Mouse (Mus musculus) heart, embryonic 11.5 days (tissue): ENCODE measurements around the gene Pex5. TPM values are rescaled to one million over a fixed set of nuclear protein-coding genes. Genes with fewer than 3 reads are reported as not detected.
"Not testable (repeated sequence)": the region's sequence is repeated elsewhere in the genome, so short reads cannot be mapped to it uniquely, and the experiment has no call there.

Experiments used
- ATAC-seq: fragments of 200-750 bp; cut with Nextera tagmentation; replicated peaks from 2 replicates; pipeline ENCODE4 v1.8.0; 2017; ENCODE audit warnings: moderate library complexity; ENCODE audit not compliant: insufficient number of reproducible peaks, low FRiP score, low TSS enrichment
- H3K27ac ChIP-seq: fragments of 300-500 bp; sonication (generic); 2 replicates; pipeline ENCODE4 v1.5.1; 2014; ENCODE audit warnings: mild to moderate bottlenecking, low read depth, low read length
- H3K27me3 ChIP-seq: fragments of 300-500 bp; sonication (generic); 2 replicates; pipeline ENCODE4 v1.6.1; 2014; ENCODE audit warnings: mild to moderate bottlenecking, low read length, mixed read lengths; ENCODE audit not compliant: control insufficient read depth, insufficient read depth
- H3K36me3 ChIP-seq: fragments of 300-500 bp; sonication (generic); 2 replicates; pipeline ENCODE4 v1.6.1; 2014; ENCODE audit warnings: mild to moderate bottlenecking, low read length, moderate library complexity, mixed read lengths; ENCODE audit not compliant: control insufficient read depth, insufficient read depth
- H3K4me1 ChIP-seq: fragments of 300-500 bp; sonication (generic); 2 replicates; pipeline ENCODE4 v1.6.1; 2014; ENCODE audit warnings: low read length; ENCODE audit not compliant: control insufficient read depth, insufficient read depth
- H3K4me2 ChIP-seq: fragments of 300-500 bp; sonication (generic); 2 replicates; pipeline ENCODE4 v1.6.1; 2014; ENCODE audit warnings: mild to moderate bottlenecking, moderate library complexity
- H3K4me3 ChIP-seq: fragments of 300-500 bp; sonication (generic); 2 replicates; pipeline ENCODE4 v1.5.1; 2014; ENCODE audit warnings: low read depth, low read length
- H3K9ac ChIP-seq: fragments of 300-500 bp; sonication (generic); 2 replicates; pipeline ENCODE4 v1.6.1; 2014; ENCODE audit warnings: mild to moderate bottlenecking, low read depth, low read length, moderate library complexity
- H3K9me3 ChIP-seq: fragments of 300-500 bp; sonication (generic); replicated peaks from 2 replicates; pipeline ENCODE4 v1.6.1; 2016; ENCODE audit warnings: low read length; ENCODE audit not compliant: control insufficient read depth
- WGBS: fragments of 180-500 bp; shearing (Covaris S2); extraction: QIAGEN DNeasy Blood & Tissue Kit; methylation state at CpG from one replicate; pipeline ENCODE4 v1.1.7; 2014; ENCODE audit not compliant: insufficient replicate concordance; 5-methylcytosine and 5-hydroxymethylcytosine counted together
- polyA plus RNA-seq: library from polyadenylated mRNA; unstranded; fragments of >200 nt; fragmentation: Nextera tagmentation; extraction: Ambion mirVana; gene quantifications from 2 replicates; pipeline ENCODE4 v1.2.1, GENCODE M21; 2014

Pex5 gene
- polyA plus RNA-seq, 1 experiment from 2014 or later = 17.8 TPM

GRCm38 (mm10) chr6:124399738-124400137 lies 15.1 kb downstream of the Pex5 start:
- peaks cover 49% of the 10 kb centered on the region for H3K36me3 ChIP-seq
- H3K4me1 ChIP-seq = no peaks in the 10 kb centered on the region
- no peak overlapping the region for H3K27ac ChIP-seq
- H3K9me3 ChIP-seq = no peaks in the 10 kb centered on the region
- no peak for ATAC-seq
- no peak overlapping the region for H3K4me2 ChIP-seq
- H3K9ac ChIP-seq = no peak overlapping the region
- H3K4me3 ChIP-seq = no peak overlapping the region
- 88% methylated on average over 6 of the region's 6 CpGs for WGBS
- no peaks in the 10 kb centered on the region for H3K27me3 ChIP-seq

GRCm38 (mm10) chr6:124394991-124395390 lies 19.9 kb downstream of the Pex5 start:
- H3K9ac ChIP-seq, H3K4me2 ChIP-seq, H3K9me3 ChIP-seq, H3K27me3 ChIP-seq, H3K27ac ChIP-seq, ATAC-seq, H3K4me1 ChIP-seq, H3K4me3 ChIP-seq: not testable (repeated sequence)
- 86% methylated on average over 3 of the region's 3 CpGs for WGBS
- H3K36me3 ChIP-seq = peaks cover 27% of the 10 kb centered on the region

- H3K4me2 ChIP-seq = no peak overlapping the region
- no peak for ATAC-seq
- H3K4me1 ChIP-seq = no peaks in the 10 kb centered on the region
- WGBS = 36% methylated on average over 5 of the region's 5 CpGs
- no peaks in the 10 kb centered on the region for H3K36me3 ChIP-seq
- H3K27me3 ChIP-seq = no peaks in the 10 kb centered on the region
- H3K27ac ChIP-seq = no peak overlapping the region
- H3K9ac ChIP-seq = no peak overlapping the region
- no peak overlapping the region for H3K4me3 ChIP-seq
- H3K9me3 ChIP-seq = no peaks in the 10 kb centered on the region
Observed at GRCm38 (mm10) chr6:124380142-124380541, 34.7 kb downstream of the Pex5 start.

- Histone ChIP-seq H3K4me1 (no peaks in the 10 kb centered on the region), H3K27me3 (no peaks in the 10 kb centered on the region), H3K27ac (no peak overlapping the region), H3K4me3 (no peak overlapping the region), H3K9me3 (no peaks in the 10 kb centered on the region), H3K9ac (no peak overlapping the region), H3K36me3 (no peaks in the 10 kb centered on the region), H3K4me2 (no peak overlapping the region)
- WGBS = 27% methylated on average over 10 of the region's 10 CpGs
- ATAC-seq = no peak
Observed at GRCm38 (mm10) chr6:124379331-124379730, 35.5 kb downstream of the Pex5 start.

- ATAC-seq = no peak
- no peaks in the 10 kb centered on the region for H3K9me3 ChIP-seq
- WGBS = 67% methylated on average over 4 of the region's 4 CpGs
- no peaks in the 10 kb centered on the region for H3K27me3 ChIP-seq
- H3K9ac ChIP-seq = no peak overlapping the region
- H3K27ac ChIP-seq = no peak overlapping the region
- no peak overlapping the region for H3K4me3 ChIP-seq
- H3K4me1 ChIP-seq = no peaks in the 10 kb centered on the region
- no peak overlapping the region for H3K4me2 ChIP-seq
- H3K36me3 ChIP-seq = no peaks in the 10 kb centered on the region
Observed at GRCm38 (mm10) chr6:124377494-124378255, 37.2 kb downstream of the Pex5 start.

- H3K27ac ChIP-seq = no peak overlapping the region
- H3K4me3 ChIP-seq = no peak overlapping the region
- no peaks in the 10 kb centered on the region for H3K36me3 ChIP-seq
- H3K9me3 ChIP-seq = no peaks in the 10 kb centered on the region
- H3K9ac ChIP-seq = no peak overlapping the region
- H3K27me3 ChIP-seq = no peaks in the 10 kb centered on the region
- H3K4me1 ChIP-seq = no peaks in the 10 kb centered on the region
- 86% methylated on average over 5 of the region's 5 CpGs for WGBS
- ATAC-seq = no peak
- no peak overlapping the region for H3K4me2 ChIP-seq
Observed at GRCm38 (mm10) chr6:124376311-124376710, 38.6 kb downstream of the Pex5 start.

- H3K9ac ChIP-seq = no peak overlapping the region
- H3K9me3 ChIP-seq = no peaks in the 10 kb centered on the region
- H3K4me2 ChIP-seq = no peak overlapping the region
- H3K27ac ChIP-seq = no peak overlapping the region
- no peaks in the 10 kb centered on the region for H3K27me3 ChIP-seq
- H3K36me3 ChIP-seq = no peaks in the 10 kb centered on the region
- ATAC-seq = no peak
- 58% methylated on average over 11 of the region's 11 CpGs for WGBS
- no peaks in the 10 kb centered on the region for H3K4me1 ChIP-seq
- H3K4me3 ChIP-seq = no peak overlapping the region
Observed at GRCm38 (mm10) chr6:124375435-124375884, 39.4 kb downstream of the Pex5 start.

- WGBS = 69% methylated on average over 4 of the region's 4 CpGs
- Histone ChIP-seq H3K27me3 (no peaks in the 10 kb centered on the region), H3K36me3 (no peaks in the 10 kb centered on the region), H3K9ac (no peak overlapping the region), H3K4me3 (no peak overlapping the region), H3K9me3 (no peaks in the 10 kb centered on the region), H3K4me1 (no peaks in the 10 kb centered on the region), H3K4me2 (no peak overlapping the region), H3K27ac (no peak overlapping the region)
- no peak for ATAC-seq
Observed at GRCm38 (mm10) chr6:124374683-124375082, 40.2 kb downstream of the Pex5 start.

- Histone ChIP-seq H3K27ac (no peak overlapping the region), H3K9me3 (no peaks in the 10 kb centered on the region), H3K9ac (no peak overlapping the region), H3K4me2 (no peak overlapping the region), H3K27me3 (no peaks in the 10 kb centered on the region), H3K36me3 (no peaks in the 10 kb centered on the region), H3K4me1 (no peaks in the 10 kb centered on the region), H3K4me3 (no peak overlapping the region)
- ATAC-seq = no peak
- WGBS = 79% methylated on average over 6 of the region's 6 CpGs
Observed at GRCm38 (mm10) chr6:124373584-124374206, 41.2 kb downstream of the Pex5 start.
